Comparison of ENCODE assay signal across 26 mouse cellular contexts in genomic region chr2:135919641-135920040, GRCm38 (mm10).
DNase-seq lines count a peak whose midpoint lies in the region; ATAC-seq and TF ChIP-seq lines count a peak whose summit lies in the region.
"Had no signal": no experiment of that assay in that cellular context is flagged by ENCODE, and none has a peak within 500 bp of the region (broad histone marks: within the 10 kb centered on the region; RNA-seq: fewer than 3 reads in every experiment).

No protein-coding gene starts in this region.

- H3K4me1 ChIP-seq in embryonic facial prominence, embryonic 14.5 days (ENCODE audit: control insufficient read depth, insufficient read depth, low read length) = peaks cover 6% of the 10 kb centered on the region; the same call in 1 of the 2 replicates
- 0 out of 2 replicates have a peak, but pooled peaks cover 6% of the 10 kb centered on the region for H3K4me1 ChIP-seq in embryonic facial prominence, embryonic 10.5 days
- H3K4me1 ChIP-seq in heart, adult 2 months (ENCODE audit: control insufficient read depth, insufficient read depth, low read length) = peaks cover 14% of the 10 kb centered on the region
- peaks cover 30% of the 10 kb centered on the region; the same call in 1 of the 2 replicates for H3K4me1 ChIP-seq in heart, embryonic 10.5 days
- H3K4me1 ChIP-seq in kidney, adult 2 months (ENCODE audit: control insufficient read depth, insufficient read depth, low read length) = no peaks in the 10 kb centered on the region
- H3K4me1 ChIP-seq in kidney, embryonic 16.5 days (ENCODE audit: insufficient read depth, low read length) = peaks cover 8% of the 10 kb centered on the region; the same call in 1 of the 2 replicates
- H3K4me1 ChIP-seq: embryonic facial prominence, embryonic 12.5 days had no signal

- no peak overlapping the region for H3K4me3 ChIP-seq in embryonic facial prominence, embryonic 14.5 days (ENCODE audit: low read depth, low read length)
- no peak overlapping the region for H3K4me3 ChIP-seq in embryonic facial prominence, embryonic 10.5 days
- H3K4me3 ChIP-seq in heart, adult 2 months = no peak overlapping the region
- no peak overlapping the region for H3K4me3 ChIP-seq in heart, embryonic 10.5 days
- H3K4me3 ChIP-seq in kidney, adult 2 months (ENCODE audit: insufficient read depth, low read depth, low read length) = no peak overlapping the region
- no peak overlapping the region for H3K4me3 ChIP-seq in kidney, embryonic 16.5 days (ENCODE audit: low read length)
- H3K4me3 ChIP-seq: embryonic facial prominence, embryonic 12.5 days; erythroblast, embryonic 14.5 days; forebrain, embryonic 12.5 days; forebrain, embryonic 15.5 days; heart, embryonic 15.5 days had no signal

- TF ChIP-seq CTCF in heart, adult 2 months (IDR thresholded peaks at IDR 0.05) = no peak
- no peak for TF ChIP-seq CTCF in kidney, adult 2 months (conservative IDR thresholded peaks at IDR 0.05; ENCODE audit: insufficient read depth, insufficient read length, low read depth, low read length)

- H3K9ac ChIP-seq in embryonic facial prominence, embryonic 14.5 days (ENCODE audit: low read depth, low read length) = no peak overlapping the region
- H3K9ac ChIP-seq in heart, adult 2 months (ENCODE audit: low read depth, low read length) = no peak overlapping the region
- no peak overlapping the region for H3K9ac ChIP-seq in kidney, embryonic 16.5 days (replicated peaks; ENCODE audit: low read length)
- H3K9ac ChIP-seq: embryonic facial prominence, embryonic 12.5 days; forebrain, embryonic 12.5 days; forebrain, embryonic 15.5 days; heart, embryonic 15.5 days; hindbrain, embryonic 14.5 days had no signal

- H3K79me2 ChIP-seq in heart, adult 2 months (replicated peaks; ENCODE audit: control insufficient read depth, insufficient read depth, low read length) = no peaks in the 10 kb centered on the region

- 0 out of 2 replicates have a peak, but pooled peaks have one; percentile 38 for TF ChIP-seq EP300 in heart, adult 2 months (IDR thresholded peaks at IDR 0.05; ENCODE audit: insufficient read depth, low read depth, low read length)

- peak; percentile 22 for DNase-seq in embryonic facial prominence, embryonic 14.5 days (ENCODE audit: low spot score)
- DNase-seq in embryonic facial prominence, embryonic 10.5 days (ENCODE audit: low spot score) = no peak
- peak in 1 of 2 experiments; percentile 15 for DNase-seq in heart, adult 2 months
- DNase-seq in heart, embryonic 10.5 days (ENCODE audit: low spot score) = no peak
- peak; percentile 18 for DNase-seq in kidney, adult 2 months
- DNase-seq in kidney, adult 8-10 months = no peak
- peak; percentile 6 to 40 for DNase-seq in kidney, postnatal 25 days
- DNase-seq: adrenal gland, adult 2 months; adrenal gland, postnatal 25 days; cerebellum, adult 11-12 months; cerebellum, adult 9-10 months; cerebellum, postnatal 14 days; gastrocnemius, postnatal 25 days; heart, postnatal 4 days; kidney, adult 9 months had no signal

- H3K4me2 ChIP-seq in embryonic facial prominence, embryonic 14.5 days (ENCODE audit: low read depth, low read length) = no peak overlapping the region
- no peak overlapping the region for H3K4me2 ChIP-seq in kidney, embryonic 16.5 days (replicated peaks; ENCODE audit: low read depth, low read length)
- H3K4me2 ChIP-seq: embryonic facial prominence, embryonic 12.5 days; forebrain, embryonic 12.5 days; forebrain, embryonic 15.5 days; heart, embryonic 11.5 days; heart, embryonic 15.5 days; hindbrain, embryonic 14.5 days had no signal

- TF ChIP-seq POLR2A in heart, adult 2 months (IDR thresholded peaks at IDR 0.05; ENCODE audit: insufficient read depth, low read depth, low read length) = no peak
- no peak for TF ChIP-seq POLR2A in kidney, adult 2 months (IDR thresholded peaks at IDR 0.05; ENCODE audit: low read depth, low read length)

- intact Hi-C loops in heart, adult 2 months (cut with DNase I) = loop anchor here (5.0 kb wide), 2 partner anchors 92 to 357 kb away; no protein-coding TSS in a partner anchor

- WGBS in embryonic facial prominence, embryonic 14.5 days = 56% methylated on average over 6 of the region's 6 CpGs
- WGBS in embryonic facial prominence, embryonic 10.5 days = 80% methylated on average over 6 of the region's 6 CpGs
- WGBS in heart, adult 2 months = 36% methylated on average over 6 of the region's 6 CpGs
- 28% methylated on average over 6 of the region's 6 CpGs for WGBS in heart, embryonic 10.5 days
- WGBS in kidney, adult 2 months = 56% methylated on average over 6 of the region's 6 CpGs
- WGBS in kidney, embryonic 16.5 days = 69% methylated on average over 6 of the region's 6 CpGs

- H3K36me3 ChIP-seq in embryonic facial prominence, embryonic 14.5 days (ENCODE audit: control insufficient read depth, insufficient read depth, low read length) = no peaks in the 10 kb centered on the region
- no peaks in the 10 kb centered on the region for H3K36me3 ChIP-seq in embryonic facial prominence, embryonic 10.5 days (replicated peaks)
- H3K36me3 ChIP-seq in heart, adult 2 months (ENCODE audit: control insufficient read depth, insufficient read depth, low read length) = peaks cover 24% of the 10 kb centered on the region
- H3K36me3 ChIP-seq in heart, embryonic 10.5 days = no peaks in the 10 kb centered on the region
- H3K36me3 ChIP-seq in kidney, adult 2 months (ENCODE audit: control insufficient read depth, insufficient read depth, low read length) = no peaks in the 10 kb centered on the region
- no peaks in the 10 kb centered on the region for H3K36me3 ChIP-seq in kidney, embryonic 16.5 days (ENCODE audit: insufficient read depth, low read length)
- H3K36me3 ChIP-seq: embryonic facial prominence, embryonic 12.5 days; forebrain, embryonic 12.5 days; forebrain, embryonic 15.5 days; heart, embryonic 15.5 days had no signal

- ATAC-seq in embryonic facial prominence, embryonic 14.5 days (ENCODE audit: low read depth) = no peak
- ATAC-seq in kidney, embryonic 16.5 days (ENCODE audit: low FRiP score, low TSS enrichment) = no peak
- ATAC-seq: forebrain, embryonic 15.5 days; hindbrain, postnatal 0 days; inflammation-experienced regulatory T-cells, adult 6 months; intestine, embryonic 16.5 days had no signal

- no peaks in the 10 kb centered on the region for H3K9me3 ChIP-seq in embryonic facial prominence, embryonic 14.5 days (ENCODE audit: control insufficient read depth, low read length)
- no peaks in the 10 kb centered on the region for H3K9me3 ChIP-seq in embryonic facial prominence, embryonic 10.5 days
- no peaks in the 10 kb centered on the region for H3K9me3 ChIP-seq in heart, embryonic 10.5 days
- H3K9me3 ChIP-seq in kidney, embryonic 16.5 days (ENCODE audit: low read length) = no peaks in the 10 kb centered on the region
- H3K9me3 ChIP-seq: embryonic facial prominence, embryonic 12.5 days; forebrain, embryonic 12.5 days; forebrain, embryonic 15.5 days; heart, embryonic 15.5 days had no signal

- no peak overlapping the region for H3K27ac ChIP-seq in embryonic facial prominence, embryonic 14.5 days (replicated peaks; ENCODE audit: low read depth, low read length)
- H3K27ac ChIP-seq in embryonic facial prominence, embryonic 10.5 days (replicated peaks) = no peak overlapping the region
- H3K27ac ChIP-seq in heart, adult 2 months = 0 out of 2 replicates have a peak overlapping the region, but pooled peaks have one; percentile 6
- H3K27ac ChIP-seq in heart, embryonic 10.5 days = no peak overlapping the region
- H3K27ac ChIP-seq in kidney, adult 2 months (ENCODE audit: insufficient read depth, low read depth, low read length) = no peak overlapping the region
- H3K27ac ChIP-seq in kidney, embryonic 16.5 days (ENCODE audit: low read length) = no peak overlapping the region
- H3K27ac ChIP-seq: embryonic facial prominence, embryonic 12.5 days; forebrain, embryonic 12.5 days; forebrain, embryonic 15.5 days; heart, embryonic 15.5 days; hindbrain, embryonic 14.5 days; hindbrain, postnatal 0 days had no signal

- no peaks in the 10 kb centered on the region for H3K27me3 ChIP-seq in embryonic facial prominence, embryonic 14.5 days (replicated peaks; ENCODE audit: control insufficient read depth, insufficient read depth, low read length)
- no peaks in the 10 kb centered on the region for H3K27me3 ChIP-seq in embryonic facial prominence, embryonic 10.5 days (replicated peaks; ENCODE audit: low read depth, poor library complexity, severe bottlenecking)
- H3K27me3 ChIP-seq in heart, adult 2 months (ENCODE audit: control insufficient read depth, insufficient read depth, low read length) = no peaks in the 10 kb centered on the region
- no peaks in the 10 kb centered on the region for H3K27me3 ChIP-seq in heart, embryonic 10.5 days (ENCODE audit: insufficient read depth, poor library complexity, severe bottlenecking)
- H3K27me3 ChIP-seq in kidney, adult 2 months (replicated peaks; ENCODE audit: control insufficient read depth, insufficient read depth, low read length) = no peaks in the 10 kb centered on the region
- no peaks in the 10 kb centered on the region for H3K27me3 ChIP-seq in kidney, embryonic 16.5 days (ENCODE audit: insufficient read depth, low read length)
- H3K27me3 ChIP-seq: embryonic facial prominence, embryonic 12.5 days; forebrain, embryonic 12.5 days; forebrain, embryonic 15.5 days; heart, embryonic 15.5 days had no signal

Comparison
In these comparisons a context has a peak if more than half of its experiments do, and no peak if none do; other contexts are left out.
1. DNase-seq: peak in embryonic facial prominence, embryonic 14.5 days (single experiment), kidney, adult 2 months (single experiment) and kidney, postnatal 25 days (2 of 2); none in embryonic facial prominence, embryonic 10.5 days (single experiment), heart, embryonic 10.5 days (single experiment) and kidney, adult 8-10 months (0 of 2).